Mouse (Mus musculus): ENCODE measurements at regions not wholly inside any gene's neighbourhood (a gene's known extent, or its start where the extent isn't known, plus 50 kb on each side); places are given as distances from the start of the nearest gene placed in this dataset.
"Not testable (repeated sequence)": the region's sequence is repeated elsewhere in the genome, so short reads cannot be mapped to it uniquely, and the experiment has no call there.

GRCm38 (mm10) chr13:74913655-74914054 lies 105.0 kb upstream of the Cast start:
- TF ChIP-seq EP300 (IDR thresholded peaks at IDR 0.05; ENCODE audit: insufficient read depth, low read depth, low read length); CTCF (IDR thresholded peaks at IDR 0.05): not testable (repeated sequence)
